Mouse (Mus musculus): ENCODE results near the gene Slc26a6. TPM values are rescaled to one million over a fixed set of nuclear protein-coding genes. Genes with fewer than 3 reads are reported as not detected.
A peak's percentile ranks its signal among the peaks of the same experiment; 100 is the strongest.

The Slc26a6 gene
- polyA plus RNA-seq, 1 experiment = 815 TPM

GRCm38 (mm10) chr9:108935991-108936390, 82.9 kb downstream of the Slc26a6 start:
- H3K27ac ChIP-seq (ENCODE audit: insufficient read depth, low read depth, low read length) = no peak overlapping the region
- H3K4me1 ChIP-seq (ENCODE audit: control insufficient read depth, insufficient read depth, insufficient read length, low read length) = peaks cover 12% of the 10 kb centered on the region; the same call in 1 of the 2 replicates
- 7% methylated on average over 3 of the region's 3 CpGs for WGBS
- no peaks in the 10 kb centered on the region for H3K27me3 ChIP-seq (ENCODE audit: control insufficient read depth, insufficient read depth, low read length)
- H3K36me3 ChIP-seq (ENCODE audit: control insufficient read depth, insufficient read depth, low read length) = peaks cover 18% of the 10 kb centered on the region
- TF ChIP-seq POLR2A (IDR thresholded peaks at IDR 0.05; ENCODE audit: low read depth, low read length) = no peak
- TF ChIP-seq CTCF (IDR thresholded peaks at IDR 0.05; ENCODE audit: extremely low read depth, insufficient read length, insufficient replicate concordance, low read depth, low read length) = no peak
- H3K4me3 ChIP-seq (ENCODE audit: low read depth, low read length) = no peak overlapping the region

GRCm38 (mm10) chr9:108936418-108937364, 83.6 kb downstream of the Slc26a6 start, which contains the start of gene Uqcrc1:
Uqcrc1 (plus strand) TSS chr9:108936633.
- H3K36me3 ChIP-seq (ENCODE audit: control insufficient read depth, insufficient read depth, low read length) = peaks cover 21% of the 10 kb centered on the region
- TF ChIP-seq CTCF (IDR thresholded peaks at IDR 0.05; ENCODE audit: extremely low read depth, insufficient read length, insufficient replicate concordance, low read depth, low read length) = peak; percentile 82; the same call in 1 of the 2 replicates
- TF ChIP-seq POLR2A (IDR thresholded peaks at IDR 0.05; ENCODE audit: low read depth, low read length) = peak; percentile 93
- H3K27ac ChIP-seq (ENCODE audit: insufficient read depth, low read depth, low read length) = peak within 1 kb of the TSS; percentile 76
- H3K27me3 ChIP-seq (ENCODE audit: control insufficient read depth, insufficient read depth, low read length) = no peaks in the 10 kb centered on the region
- WGBS = under 1% methylated on average over 58 of the region's 58 CpGs
- H3K4me3 ChIP-seq (ENCODE audit: low read depth, low read length) = peak within 1 kb of the TSS; percentile 70
- H3K4me1 ChIP-seq (ENCODE audit: control insufficient read depth, insufficient read depth, insufficient read length, low read length) = peaks cover 6% of the 10 kb centered on the region; the same call in 1 of the 2 replicates

- H3K27ac ChIP-seq (ENCODE audit: insufficient read depth, low read depth, low read length) = no peak overlapping the region
- H3K4me1 ChIP-seq (ENCODE audit: control insufficient read depth, insufficient read depth, insufficient read length, low read length) = no peaks in the 10 kb centered on the region
- peaks cover 82% of the 10 kb centered on the region for H3K36me3 ChIP-seq (ENCODE audit: control insufficient read depth, insufficient read depth, low read length)
- H3K4me3 ChIP-seq (ENCODE audit: low read depth, low read length) = no peak overlapping the region
- TF ChIP-seq CTCF (IDR thresholded peaks at IDR 0.05; ENCODE audit: extremely low read depth, insufficient read length, insufficient replicate concordance, low read depth, low read length) (no peak), POLR2A (IDR thresholded peaks at IDR 0.05; ENCODE audit: low read depth, low read length) (no peak)
- 82% methylated on average over 9 of the region's 9 CpGs for WGBS
- H3K27me3 ChIP-seq (ENCODE audit: control insufficient read depth, insufficient read depth, low read length) = no peaks in the 10 kb centered on the region
Measured at GRCm38 (mm10) chr9:108945111-108945510, 92.0 kb downstream of the Slc26a6 start.

- no peak overlapping the region for H3K4me3 ChIP-seq (ENCODE audit: low read depth, low read length)
- peaks cover 84% of the 10 kb centered on the region for H3K36me3 ChIP-seq (ENCODE audit: control insufficient read depth, insufficient read depth, low read length)
- H3K27ac ChIP-seq (ENCODE audit: insufficient read depth, low read depth, low read length) = no peak overlapping the region
- 79% methylated on average over 5 of the region's 5 CpGs for WGBS
- no peak for TF ChIP-seq CTCF (IDR thresholded peaks at IDR 0.05; ENCODE audit: extremely low read depth, insufficient read length, insufficient replicate concordance, low read depth, low read length)
- no peak for TF ChIP-seq POLR2A (IDR thresholded peaks at IDR 0.05; ENCODE audit: low read depth, low read length)
- no peaks in the 10 kb centered on the region for H3K27me3 ChIP-seq (ENCODE audit: control insufficient read depth, insufficient read depth, low read length)
- no peaks in the 10 kb centered on the region for H3K4me1 ChIP-seq (ENCODE audit: control insufficient read depth, insufficient read depth, insufficient read length, low read length)
Measured at GRCm38 (mm10) chr9:108945608-108946007, 92.5 kb downstream of the Slc26a6 start.

GRCm38 (mm10) chr9:108949231-108949966, 96.3 kb downstream of the Slc26a6 start:
- H3K27ac ChIP-seq (ENCODE audit: insufficient read depth, low read depth, low read length) = no peak overlapping the region
- H3K36me3 ChIP-seq (ENCODE audit: control insufficient read depth, insufficient read depth, low read length) = peaks cover 60% of the 10 kb centered on the region
- no peaks in the 10 kb centered on the region for H3K27me3 ChIP-seq (ENCODE audit: control insufficient read depth, insufficient read depth, low read length)
- H3K4me3 ChIP-seq (ENCODE audit: low read depth, low read length) = no peak overlapping the region
- no peaks in the 10 kb centered on the region for H3K4me1 ChIP-seq (ENCODE audit: control insufficient read depth, insufficient read depth, insufficient read length, low read length)
- TF ChIP-seq CTCF (IDR thresholded peaks at IDR 0.05; ENCODE audit: extremely low read depth, insufficient read length, insufficient replicate concordance, low read depth, low read length) = no peak
- no peak for TF ChIP-seq POLR2A (IDR thresholded peaks at IDR 0.05; ENCODE audit: low read depth, low read length)
- 61% methylated on average over 13 of the region's 13 CpGs for WGBS

GRCm38 (mm10) chr9:108949967-108950728, 97.1 kb downstream of the Slc26a6 start:
- peaks cover 53% of the 10 kb centered on the region for H3K36me3 ChIP-seq (ENCODE audit: control insufficient read depth, insufficient read depth, low read length)
- H3K27me3 ChIP-seq (ENCODE audit: control insufficient read depth, insufficient read depth, low read length) = no peaks in the 10 kb centered on the region
- H3K4me1 ChIP-seq (ENCODE audit: control insufficient read depth, insufficient read depth, insufficient read length, low read length) = no peaks in the 10 kb centered on the region
- no peak overlapping the region for H3K27ac ChIP-seq (ENCODE audit: insufficient read depth, low read depth, low read length)
- no peak overlapping the region for H3K4me3 ChIP-seq (ENCODE audit: low read depth, low read length)
- TF ChIP-seq CTCF (IDR thresholded peaks at IDR 0.05; ENCODE audit: extremely low read depth, insufficient read length, insufficient replicate concordance, low read depth, low read length) (no peak), POLR2A (IDR thresholded peaks at IDR 0.05; ENCODE audit: low read depth, low read length) (no peak)
- WGBS = 90% methylated on average over 9 of the region's 9 CpGs
